Mouse (Mus musculus) E14TG2a.4 (cell line): ENCODE data around the gene Polh.

Source experiments
- H3K27me3 ChIP-seq: 2 replicates; pipeline ENCODE4 v1.6.1; 2014; ENCODE audit warnings: low read length, control low read depth; ENCODE audit not compliant: insufficient read depth
- H3K36me3 ChIP-seq: 2 replicates; pipeline ENCODE4 v1.6.1; 2014; ENCODE audit warnings: low read length, control low read depth; ENCODE audit not compliant: insufficient read depth
- H3K4me1 ChIP-seq: replicated peaks from 2 replicates; pipeline ENCODE4 v1.6.1; 2014; ENCODE audit warnings: low read depth, low read length, control low read depth
- H3K4me3 ChIP-seq: replicated peaks from 2 replicates; pipeline ENCODE4 v1.5.1; 2014; ENCODE audit warnings: mild to moderate bottlenecking, low read length
- H3K9me3 ChIP-seq: 2 replicates; pipeline ENCODE4 v1.6.1; 2014; ENCODE audit warnings: low read length, control low read depth
- CTCF ChIP-seq: conservative IDR thresholded peaks from 2 replicates; pipeline ENCODE4 v1.5.1; 2014; ENCODE audit warnings: low read length
- NANOG ChIP-seq: IDR thresholded peaks from 2 replicates; pipeline ENCODE4 v1.6.1; 2014; ENCODE audit warnings: borderline replicate concordance, low read length, mixed read lengths
- POU5F1 ChIP-seq: IDR thresholded peaks from 2 replicates; pipeline ENCODE4 v1.6.1; 2014; ENCODE audit warnings: low read length, borderline replicate concordance

Gene Polh

GRCm38 (mm10) chr17:46164301-46164700 lies 38.1 kb downstream of the Polh start:
- no peak for TF ChIP-seq NANOG
- TF ChIP-seq CTCF: no peak
- TF ChIP-seq POU5F1: no peak
- no peak overlapping the region for H3K4me3 ChIP-seq
- no peaks in the 10 kb centered on the region for H3K27me3 ChIP-seq
- H3K9me3 ChIP-seq: no peaks in the 10 kb centered on the region
- peaks cover 78% of the 10 kb centered on the region for H3K4me1 ChIP-seq
- peaks cover 58% of the 10 kb centered on the region for H3K36me3 ChIP-seq

GRCm38 (mm10) chr17:46162951-46163421 lies 39.5 kb downstream of the Polh start:
- no peaks in the 10 kb centered on the region for H3K9me3 ChIP-seq
- no peak overlapping the region for H3K4me3 ChIP-seq
- H3K4me1 ChIP-seq: peaks cover 70% of the 10 kb centered on the region
- H3K27me3 ChIP-seq: no peaks in the 10 kb centered on the region
- TF ChIP-seq POU5F1: no peak
- no peak for TF ChIP-seq CTCF
- TF ChIP-seq NANOG: no peak
- peaks cover 45% of the 10 kb centered on the region for H3K36me3 ChIP-seq

GRCm38 (mm10) chr17:46162551-46162950 lies 39.9 kb downstream of the Polh start:
- H3K36me3 ChIP-seq: peaks cover 41% of the 10 kb centered on the region
- no peak for TF ChIP-seq NANOG
- no peak for TF ChIP-seq CTCF
- no peak for TF ChIP-seq POU5F1
- no peak overlapping the region for H3K4me3 ChIP-seq
- H3K9me3 ChIP-seq: no peaks in the 10 kb centered on the region
- peaks cover 66% of the 10 kb centered on the region for H3K4me1 ChIP-seq
- H3K27me3 ChIP-seq: no peaks in the 10 kb centered on the region

- Histone ChIP-seq H3K36me3 (peaks cover 33% of the 10 kb centered on the region), H3K4me3 (peak overlapping the region; percentile 92)
These were observed 40.7 kb downstream of the Polh start for GRCm38 (mm10) chr17:46161710-46162109.

GRCm38 (mm10) chr17:46161179-46161578 lies 41.3 kb downstream of the Polh start:
- Histone ChIP-seq H3K27me3 (no peaks in the 10 kb centered on the region), H3K4me1 (peaks cover 67% of the 10 kb centered on the region), H3K9me3 (no peaks in the 10 kb centered on the region), H3K36me3 (peaks cover 27% of the 10 kb centered on the region), H3K4me3 (peak overlapping the region; percentile 92)
- TF ChIP-seq CTCF (no peak), POU5F1 (no peak), NANOG (no peak)

More at GRCm38 (mm10) chr17:46161710-46162109, 40.7 kb downstream of the Polh start:
- Histone ChIP-seq H3K9me3 (no peaks in the 10 kb centered on the region), H3K4me1 (peaks cover 67% of the 10 kb centered on the region), H3K27me3 (no peaks in the 10 kb centered on the region)
- TF ChIP-seq CTCF (0 out of 2 replicates have a peak, but pooled peaks have one; percentile 4), NANOG (no peak)

- TF ChIP-seq NANOG: no peak
- no peak for TF ChIP-seq POU5F1
- no peak for TF ChIP-seq CTCF
- peaks cover 22% of the 10 kb centered on the region for H3K36me3 ChIP-seq
- H3K4me1 ChIP-seq: peaks cover 62% of the 10 kb centered on the region
- no peaks in the 10 kb centered on the region for H3K9me3 ChIP-seq
- H3K27me3 ChIP-seq: no peaks in the 10 kb centered on the region
- peak within 1 kb of the TSS; percentile 92 for H3K4me3 ChIP-seq
These were observed 41.8 kb downstream of the Polh start, which contains the start of gene Gtpbp2 for GRCm38 (mm10) chr17:46160686-46161085. Gene Gtpbp2 (plus strand): TSS chr17:46161032.

- H3K27me3 ChIP-seq: no peaks in the 10 kb centered on the region
- no peaks in the 10 kb centered on the region for H3K9me3 ChIP-seq
- peaks cover 17% of the 10 kb centered on the region for H3K36me3 ChIP-seq
- TF ChIP-seq NANOG (no peak), POU5F1 (no peak), CTCF (peak; percentile 34)
- H3K4me3 ChIP-seq: peak overlapping the region; percentile 92
- H3K4me1 ChIP-seq: peaks cover 57% of the 10 kb centered on the region
These were observed 42.3 kb downstream of the Polh start for GRCm38 (mm10) chr17:46160090-46160662.

- no peak for TF ChIP-seq POU5F1
- no peak for TF ChIP-seq NANOG
- no peak for TF ChIP-seq CTCF
- Histone ChIP-seq H3K27me3 (no peaks in the 10 kb centered on the region), H3K4me1 (peaks cover 48% of the 10 kb centered on the region), H3K9me3 (no peaks in the 10 kb centered on the region), H3K4me3 (peak overlapping the region; percentile 92; the same call in 1 of the 2 replicates), H3K36me3 (peaks cover 8% of the 10 kb centered on the region)
These were observed 43.2 kb downstream of the Polh start for GRCm38 (mm10) chr17:46159236-46159635.

GRCm38 (mm10) chr17:46157131-46157530 lies 45.3 kb downstream of the Polh start:
- Histone ChIP-seq H3K9me3 (no peaks in the 10 kb centered on the region), H3K4me1 (peaks cover 47% of the 10 kb centered on the region), H3K4me3 (no peak overlapping the region), H3K27me3 (no peaks in the 10 kb centered on the region), H3K36me3 (no peaks in the 10 kb centered on the region)
- TF ChIP-seq NANOG (no peak), POU5F1 (no peak), CTCF (no peak)
